Mouse (Mus musculus) right cerebral cortex, postnatal 4 days (tissue): Measurements from ENCODE around the gene Arntl2.
"Not testable (repeated sequence)": the region's sequence is repeated elsewhere in the genome, so short reads cannot be mapped to it uniquely, and the experiment has no call there.

ENCODE experiments used
- DNase-seq: peaks from one replicate; pipeline ENCODE4 v3.0.0-alpha.2; 2022

Arntl2 gene

GRCm38 (mm10) chr6:146795924-146796545 lies at the start of gene Arntl2:
TSS of gene Arntl2 (plus strand) at chr6:146796055.
- peak; percentile 67 for DNase-seq

GRCm38 (mm10) chr6:146746577-146746976 lies 49.3 kb upstream of the Arntl2 start:
- no peak for DNase-seq

- no peak for DNase-seq
These were observed 48.8 kb upstream of the Arntl2 start for GRCm38 (mm10) chr6:146747057-146747456.

- no peak for DNase-seq
These were observed 47.6 kb upstream of the Arntl2 start for GRCm38 (mm10) chr6:146748271-146748670.

- DNase-seq, result no peak
These were observed 44.2 kb upstream of the Arntl2 start for GRCm38 (mm10) chr6:146751671-146752070.

- DNase-seq, result no peak
These were observed 43.7 kb upstream of the Arntl2 start for GRCm38 (mm10) chr6:146752178-146752577.

- DNase-seq, result no peak
These were observed 43.2 kb upstream of the Arntl2 start for GRCm38 (mm10) chr6:146752612-146753011.

GRCm38 (mm10) chr6:146753560-146754160 lies 42.2 kb upstream of the Arntl2 start:
- DNase-seq, result no peak

- DNase-seq, result no peak
These were observed 40.7 kb upstream of the Arntl2 start for GRCm38 (mm10) chr6:146755136-146755535.

GRCm38 (mm10) chr6:146755679-146756078 lies 40.2 kb upstream of the Arntl2 start:
- no peak for DNase-seq

- DNase-seq, result no peak
These were observed 36.8 kb upstream of the Arntl2 start for GRCm38 (mm10) chr6:146759027-146759426.

- DNase-seq, result no peak
These were observed 35.8 kb upstream of the Arntl2 start for GRCm38 (mm10) chr6:146760022-146760421.

GRCm38 (mm10) chr6:146760736-146761135 lies 35.1 kb upstream of the Arntl2 start:
- no peak for DNase-seq

- no peak for DNase-seq
These were observed 33.5 kb upstream of the Arntl2 start for GRCm38 (mm10) chr6:146762264-146762898.

- DNase-seq, result no peak
These were observed 31.3 kb upstream of the Arntl2 start for GRCm38 (mm10) chr6:146764593-146764992.

GRCm38 (mm10) chr6:146765270-146765669 lies 30.6 kb upstream of the Arntl2 start:
- no peak for DNase-seq

- no peak for DNase-seq
These were observed 26.9 kb upstream of the Arntl2 start for GRCm38 (mm10) chr6:146768813-146769404.

GRCm38 (mm10) chr6:146770005-146770745 lies 25.7 kb upstream of the Arntl2 start:
- no peak for DNase-seq

- DNase-seq, result no peak
These were observed 25.0 kb upstream of the Arntl2 start for GRCm38 (mm10) chr6:146770808-146771207.

- DNase-seq, result not testable (repeated sequence)
These were observed 20.0 kb upstream of the Arntl2 start for GRCm38 (mm10) chr6:146775864-146776263.

- DNase-seq, result no peak
These were observed 19.1 kb upstream of the Arntl2 start for GRCm38 (mm10) chr6:146776610-146777389.

- DNase-seq, result no peak
These were observed 17.8 kb upstream of the Arntl2 start for GRCm38 (mm10) chr6:146778055-146778454.
